Mouse (Mus musculus) limb, embryonic 13.5 days (tissue): ENCODE measurements around the gene Srsf5. TPM values are rescaled to one million over a fixed set of nuclear protein-coding genes. Genes with fewer than 3 reads are reported as not detected.

ENCODE experiments used
- polyA plus RNA-seq: library from polyadenylated mRNA; unstranded; fragments of >200 nt; fragmentation: Nextera tagmentation; extraction: Ambion mirVana; gene quantifications from 2 replicates; pipeline ENCODE4 v1.2.1, GENCODE M21; 2015

The Srsf5 gene
- polyA plus RNA-seq, 1 experiment from 2014 or later = 605 TPM

Other genes starting within 250 kb of the Srsf5 start
- 0.06 and 0.14 TPM in 2 replicates for gene Ccdc177, start 184.8 kb upstream of the Srsf5 start, polyA plus RNA-seq
- gene Susd6, start 155.0 kb upstream of the Srsf5 start, polyA plus RNA-seq = 14.3 and 15.7 TPM in 2 replicates
- gene Slc10a1, start 23.2 kb downstream of the Srsf5 start, polyA plus RNA-seq = 0.91 and 1.1 TPM in 2 replicates
- 7.7 and 8.6 TPM in 2 replicates for gene Smoc1, start 81.3 kb downstream of the Srsf5 start, polyA plus RNA-seq